Mouse (Mus musculus) megakaryocyte, embryonic 14.5 days (primary cell): ENCODE results near the gene Foxd1.

ENCODE experiments used
- FLI1 ChIP-seq: IDR thresholded peaks from 2 replicates; pipeline ENCODE4 v1.6.1; 2012; ENCODE audit warnings: low read length, inconsistent platforms, mixed read lengths
- GATA1 ChIP-seq: IDR thresholded peaks from 3 replicates; pipeline ENCODE4 v1.6.1; 2012; ENCODE audit warnings: mixed read lengths, low read length, inconsistent platforms, borderline replicate concordance

- TF ChIP-seq GATA1 (no peak), FLI1 (no peak)
Measured at GRCm38 (mm10) chr13:98336205-98336604, 17.8 kb upstream of the Foxd1 start.
